Mouse (Mus musculus): ENCODE results near the gene Snrpd3.
"Not testable (repeated sequence)": the region's sequence is repeated elsewhere in the genome, so short reads cannot be mapped to it uniquely, and the experiment has no call there.

DNA sequence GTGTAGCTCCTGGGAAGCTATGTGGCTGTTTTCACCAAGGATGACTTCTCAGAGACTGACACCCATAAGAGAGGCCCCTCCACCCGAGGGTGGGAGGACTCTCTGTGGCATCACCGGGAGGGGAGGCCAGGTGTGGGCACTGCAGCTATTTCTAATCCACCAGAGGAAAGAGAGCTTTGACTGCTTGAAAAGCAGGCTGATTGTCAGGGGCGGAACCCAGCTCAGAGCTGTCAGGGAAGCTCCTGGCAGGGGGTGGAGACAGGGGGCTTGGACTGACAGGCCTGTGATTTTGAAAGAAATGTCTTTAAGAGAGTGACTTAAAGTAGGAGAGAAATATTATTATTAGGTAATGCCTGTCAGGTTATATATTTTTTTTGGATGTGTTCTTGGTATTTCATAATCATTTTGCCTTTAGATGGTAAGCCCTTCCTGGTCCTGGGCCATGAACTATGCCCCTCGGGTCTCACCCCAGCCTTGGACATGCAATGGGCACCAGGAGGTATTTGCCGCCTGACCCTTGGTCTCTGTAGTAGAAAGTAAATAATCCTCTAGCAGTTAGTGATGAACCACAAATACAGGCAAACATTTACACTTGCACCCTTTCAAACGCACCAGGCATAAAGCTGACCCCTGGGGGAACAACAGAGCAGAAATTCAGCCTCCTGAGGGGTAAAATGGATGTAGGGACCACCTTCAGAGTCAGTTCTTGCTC is 42.1 kb upstream of the Snrpd3 start:
- TF ChIP-seq MAFK (IDR thresholded peaks at IDR 0.05; ENCODE audit: insufficient read depth, low read depth, low read length); ZC3H11A (IDR thresholded peaks at IDR 0.05; ENCODE audit: borderline replicate concordance, low read depth, low read length); HCFC1 (IDR thresholded peaks at IDR 0.05; ENCODE audit: borderline replicate concordance, insufficient read depth, low read length); CHD2 (IDR thresholded peaks at IDR 0.05; ENCODE audit: low read depth, low read length): not testable (repeated sequence)
